Mouse (Mus musculus) C2C12 (cell line): ENCODE measurements at regions not wholly inside any gene's neighbourhood (a gene's known extent, or its start where the extent isn't known, plus 50 kb on each side); places are given as distances from the start of the nearest gene placed in this dataset.

ENCODE experiments used
- CTCF ChIP-seq: IDR thresholded peaks from one replicate; pipeline ENCODE4 v1.5.1; 2011; ENCODE audit not compliant: control insufficient read depth, insufficient read depth, insufficient read length
- FOSL1 ChIP-seq: IDR thresholded peaks from one replicate; pipeline ENCODE4 v1.8.0; 2011; ENCODE audit warnings: mild to moderate bottlenecking, low read length; ENCODE audit not compliant: poor library complexity, insufficient read depth, severe bottlenecking
- MAX ChIP-seq: IDR thresholded peaks from one replicate; pipeline ENCODE4 v1.6.1; 2011; ENCODE audit warnings: mild to moderate bottlenecking, control low read depth
- MYOG ChIP-seq: IDR thresholded peaks from one replicate; pipeline ENCODE4 v1.6.1; 2011; ENCODE audit not compliant: control insufficient read depth, insufficient read length; ENCODE audit errors: extremely low read depth
- USF1 ChIP-seq: IDR thresholded peaks from one replicate; pipeline ENCODE4 v1.6.1; 2011; ENCODE audit warnings: low read depth, mild to moderate bottlenecking, control low read depth, moderate library complexity

GRCm38 (mm10) chr1:164526748-164527147 lies 68.6 kb upstream of the Atp1b1 start:
- TF ChIP-seq USF1: no peak
- no peak for TF ChIP-seq MAX
- TF ChIP-seq FOSL1: no peak
- TF ChIP-seq CTCF: no peak
- no peak for TF ChIP-seq MYOG
